Mouse (Mus musculus) right cerebral cortex, postnatal 10 days (tissue): ENCODE results near the gene Isoc2a.
"Not testable (repeated sequence)": the region's sequence is repeated elsewhere in the genome, so short reads cannot be mapped to it uniquely, and the experiment has no call there.

ENCODE experiments used
- DNase-seq, 2 experiments: peaks; one replicate each; pipeline ENCODE4 v3.0.0; 2021; ENCODE audit warnings: low spot score in 2 of 2

Gene Isoc2a

DNA sequence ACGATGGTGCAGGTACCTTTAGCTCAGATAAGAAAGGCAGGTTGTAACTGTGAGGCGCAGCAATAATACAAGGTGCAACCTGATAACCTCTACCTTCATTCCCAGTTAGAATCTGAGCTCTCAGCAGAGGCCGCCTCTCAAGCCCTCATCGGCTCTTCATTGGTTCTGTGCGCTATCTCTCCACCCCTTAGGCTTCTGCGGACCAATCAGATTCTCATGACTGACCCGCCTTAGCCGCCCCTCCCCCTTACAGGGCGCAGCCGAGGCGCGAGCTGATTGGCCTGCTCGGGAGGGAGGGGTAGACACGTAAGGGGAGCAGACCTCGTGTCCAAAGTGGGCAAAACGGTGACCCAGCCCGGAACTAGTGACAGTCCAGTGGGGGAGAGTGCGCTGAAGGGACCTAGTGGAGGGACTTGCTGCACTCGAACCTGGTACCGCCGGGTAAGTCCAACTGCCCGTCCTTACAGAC, at the start of gene Isoc2a:
Isoc2a (plus strand) TSS at position 401 of the 469 bp plus-strand sequence.
- DNase-seq = peak; percentile 93

DNA sequence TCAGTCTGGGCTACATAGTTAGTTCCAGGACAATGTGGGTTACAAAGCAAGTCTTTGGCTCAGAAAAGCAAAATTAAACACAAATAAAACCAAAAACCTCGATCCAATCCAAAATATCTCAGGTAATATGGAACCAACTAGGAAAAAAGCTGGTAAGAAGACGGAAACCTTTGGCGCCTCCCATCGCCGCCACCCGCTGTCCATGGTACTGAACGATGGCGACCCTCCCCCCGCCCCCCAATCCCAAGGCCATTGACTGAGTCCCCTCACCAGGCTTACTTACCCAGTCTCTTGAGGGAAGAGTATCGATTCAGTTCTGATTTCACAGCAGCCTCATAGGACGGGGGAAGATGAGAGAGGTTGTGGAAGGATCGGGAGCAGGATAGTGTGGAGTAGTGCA, 46.5 kb upstream of the Isoc2a start:
- no peak for DNase-seq

DNA sequence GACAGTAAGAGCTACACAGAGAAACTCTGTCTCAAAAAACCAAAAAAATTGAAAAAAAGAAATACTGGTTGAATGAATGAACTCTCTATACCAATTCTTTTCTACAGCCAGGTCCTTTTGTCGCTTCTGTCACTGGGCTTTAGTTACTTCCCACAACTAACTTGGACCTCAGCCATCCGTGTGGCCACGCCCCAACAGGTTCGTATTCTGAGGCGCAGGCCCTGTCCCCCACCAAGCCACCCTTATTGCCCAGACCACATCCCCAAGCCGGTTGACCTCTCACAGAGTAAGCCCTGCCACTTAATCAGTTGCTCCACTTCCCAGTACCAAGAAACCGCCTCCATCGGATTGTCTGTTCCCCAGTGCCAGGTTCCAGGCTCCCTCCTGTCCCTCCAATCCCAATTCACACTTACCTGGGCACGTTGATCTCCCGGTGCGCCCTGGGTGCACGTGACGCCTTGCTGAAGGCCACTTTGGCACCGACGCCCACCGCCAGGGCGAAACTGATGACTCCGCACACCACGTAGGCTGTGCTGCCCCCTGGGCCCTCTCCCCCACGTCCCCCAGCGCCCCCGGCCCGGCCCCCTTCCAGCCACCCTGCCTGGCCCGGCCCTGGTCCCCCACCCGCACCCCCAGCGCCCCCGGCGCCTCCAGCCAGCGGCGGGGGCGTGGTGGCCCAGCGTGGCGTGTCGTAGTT, 41.2 kb upstream of the Isoc2a start:
- no peak for DNase-seq

DNA sequence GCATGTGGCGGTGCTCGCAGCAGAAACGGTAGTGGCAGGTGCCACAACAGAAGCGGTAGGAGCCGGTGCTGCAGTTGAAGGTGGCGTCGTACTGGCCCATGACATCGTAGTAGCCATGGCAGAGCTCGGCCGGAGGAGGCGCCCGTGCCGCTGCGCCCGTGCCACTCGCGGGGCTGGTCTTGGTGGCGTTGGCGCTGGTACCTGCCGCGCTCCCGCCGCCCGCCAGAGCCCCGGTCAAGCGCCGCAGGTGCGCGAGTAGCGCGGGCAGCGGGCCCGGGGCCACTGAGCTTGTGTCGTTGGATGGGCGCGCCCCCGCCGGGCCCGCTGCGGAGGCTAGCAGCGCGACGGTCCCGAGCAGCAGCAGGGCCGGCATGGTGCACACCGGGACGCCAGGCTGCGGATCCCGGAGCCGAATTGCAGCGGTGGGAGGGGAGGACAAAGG, 40.6 kb upstream of the Isoc2a start:
- peak; percentile 63 to 67 for DNase-seq

DNA sequence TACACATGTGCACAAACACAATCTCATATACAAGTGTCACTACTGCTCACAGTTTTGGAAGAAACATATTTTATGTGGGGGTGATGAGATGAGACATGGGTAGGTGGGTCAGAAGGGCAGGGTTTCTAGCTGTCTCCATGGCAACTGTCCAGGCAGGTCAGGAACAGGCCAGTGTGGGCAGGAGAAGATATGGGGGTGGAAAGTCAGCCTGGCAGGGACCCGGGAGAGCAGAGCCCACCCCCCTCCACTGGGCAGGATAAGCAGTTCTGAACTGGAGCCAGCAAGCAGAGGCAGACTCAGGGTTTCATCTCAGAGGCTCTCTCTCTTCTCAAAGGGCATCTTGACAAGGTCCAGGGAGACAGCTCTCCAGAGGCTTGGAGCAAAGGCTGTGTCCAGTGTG, 39.3 kb upstream of the Isoc2a start:
- no peak for DNase-seq

DNA sequence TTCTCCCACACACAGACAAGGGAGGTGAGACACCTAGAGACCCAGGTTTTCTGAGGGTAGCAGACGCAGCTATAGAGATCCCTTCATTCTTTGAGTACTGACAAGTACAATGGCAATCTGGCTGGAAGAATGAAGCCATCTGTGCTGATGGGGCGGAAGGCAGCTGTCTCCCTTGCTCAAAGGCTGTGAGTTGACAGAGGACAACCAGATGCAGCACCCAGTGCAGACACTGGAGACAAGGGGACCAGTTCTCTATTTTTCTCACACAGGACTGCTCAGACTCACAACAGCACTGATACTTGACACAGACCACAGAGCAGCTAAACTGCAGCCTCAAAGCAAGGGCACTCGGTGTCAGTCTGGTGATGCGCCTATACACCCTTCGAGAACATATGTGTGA, 34.9 kb upstream of the Isoc2a start:
- DNase-seq = peak in 1 of 2 experiments; percentile 74

DNA sequence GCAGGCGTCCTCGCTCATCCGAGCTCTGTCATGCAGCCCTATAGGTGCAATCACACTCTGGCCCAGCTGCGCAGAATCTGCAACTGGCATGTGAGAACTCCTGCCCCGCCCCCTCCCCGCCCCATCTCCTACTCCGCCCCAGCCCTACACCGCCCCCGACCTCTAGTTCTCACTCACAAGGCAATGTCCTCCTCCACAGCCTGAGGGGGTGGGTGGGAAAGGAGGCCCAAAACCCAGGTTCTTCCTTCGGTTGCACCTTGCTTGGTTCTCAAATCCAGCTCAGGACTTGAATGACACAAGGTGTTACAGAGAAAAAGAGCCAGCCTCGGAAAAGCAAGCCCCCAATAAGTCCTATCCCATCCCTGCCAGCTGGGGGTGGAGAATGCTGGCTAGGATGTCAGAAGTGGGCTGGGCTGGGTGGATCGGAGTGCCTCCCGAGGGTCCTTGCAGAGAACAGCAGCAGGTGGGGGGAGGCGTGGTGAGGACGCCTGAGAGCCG, 34.3 kb upstream of the Isoc2a start:
- peak; percentile 77 to 82 for DNase-seq

DNA sequence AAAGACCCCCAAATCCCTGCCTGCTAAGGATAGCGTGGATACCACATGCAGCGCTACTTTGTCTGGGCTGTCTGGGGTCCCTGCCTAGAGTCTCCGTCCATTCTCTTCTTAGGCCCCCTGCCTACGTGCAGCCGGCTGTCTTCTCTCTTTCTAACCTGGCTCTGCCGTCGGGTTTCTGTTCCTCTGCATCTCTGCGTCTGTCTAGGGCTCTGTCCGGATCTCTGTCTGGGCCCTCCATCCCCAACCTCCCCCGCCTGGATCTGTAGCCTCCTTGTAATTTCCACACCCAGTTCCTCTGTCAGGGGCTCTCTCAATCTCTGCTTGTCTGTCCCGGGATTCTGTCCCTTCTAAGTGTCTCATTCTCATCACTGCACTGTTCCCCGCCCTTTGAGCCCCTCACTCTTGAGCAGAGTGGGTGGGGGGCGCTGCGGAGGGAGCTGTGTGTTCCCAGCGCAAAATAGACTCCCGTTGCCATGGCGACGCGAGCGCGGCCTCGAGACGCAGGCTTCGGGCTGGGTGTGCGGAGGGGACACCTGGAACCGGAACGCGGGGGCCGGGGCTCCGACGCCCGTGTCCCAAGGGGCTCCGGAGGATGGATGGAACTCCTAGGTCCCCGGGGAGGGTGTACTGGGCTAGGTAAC, 33.2 kb upstream of the Isoc2a start:
- peak; percentile 92 to 94 for DNase-seq

DNA sequence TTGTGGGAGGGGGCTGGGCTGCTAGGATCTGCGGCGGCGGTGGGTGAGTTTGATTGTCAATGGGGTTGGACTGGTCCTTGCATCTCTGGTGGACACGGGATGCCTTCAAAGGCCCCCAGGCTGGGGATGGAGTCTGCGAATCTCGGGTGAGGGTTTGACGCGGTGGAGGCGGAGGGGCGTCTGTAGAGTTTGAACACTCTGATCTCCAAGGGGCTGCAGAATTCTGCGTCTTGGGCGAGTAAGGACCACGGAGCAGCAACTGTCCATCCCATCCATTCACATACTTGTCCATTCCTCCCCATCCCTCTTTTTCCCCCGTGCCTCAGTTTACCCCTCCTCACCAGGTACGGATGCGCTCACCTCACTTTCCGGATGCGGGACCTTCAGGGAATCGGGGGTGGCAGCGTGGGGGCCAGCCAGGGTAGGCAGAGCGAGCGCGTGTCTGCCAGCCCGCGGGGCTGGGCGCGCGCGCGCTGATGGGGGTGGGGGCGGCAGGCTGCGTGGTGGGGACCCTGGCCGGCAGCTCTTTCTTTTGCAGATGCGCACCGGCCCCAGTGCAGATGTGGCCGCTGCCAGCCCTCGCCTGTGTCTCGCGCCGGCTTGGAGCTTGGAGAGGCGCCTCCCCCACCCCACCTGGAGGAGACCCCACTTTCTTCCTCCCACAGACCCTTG, 32.6 kb upstream of the Isoc2a start, which contains the start of gene Shisa7:
Shisa7 (minus strand) TSS at position 452 of the 672 bp plus-strand sequence.
- DNase-seq = peak in 1 of 2 experiments; percentile 53

DNA sequence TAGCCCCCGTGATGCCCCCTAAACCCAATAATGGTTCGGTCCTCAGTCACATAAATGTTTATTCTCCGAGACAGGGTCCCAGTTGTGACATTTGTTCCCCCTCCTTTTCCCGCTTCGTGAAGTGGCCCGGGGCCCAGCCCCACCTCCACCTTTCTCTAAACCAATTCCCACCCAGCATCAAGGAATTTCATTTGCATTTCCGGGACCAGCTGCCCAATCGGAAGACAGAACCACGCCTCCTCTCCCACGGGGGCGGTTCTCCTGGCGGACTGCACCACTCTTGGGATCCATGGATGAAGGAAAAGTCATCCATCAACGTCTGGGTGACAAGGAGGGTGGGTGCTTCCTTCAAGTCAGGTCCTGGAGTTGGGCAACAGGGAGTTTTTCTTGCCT, 32.0 kb upstream of the Isoc2a start:
- DNase-seq = peak; percentile 94 to 97

DNA sequence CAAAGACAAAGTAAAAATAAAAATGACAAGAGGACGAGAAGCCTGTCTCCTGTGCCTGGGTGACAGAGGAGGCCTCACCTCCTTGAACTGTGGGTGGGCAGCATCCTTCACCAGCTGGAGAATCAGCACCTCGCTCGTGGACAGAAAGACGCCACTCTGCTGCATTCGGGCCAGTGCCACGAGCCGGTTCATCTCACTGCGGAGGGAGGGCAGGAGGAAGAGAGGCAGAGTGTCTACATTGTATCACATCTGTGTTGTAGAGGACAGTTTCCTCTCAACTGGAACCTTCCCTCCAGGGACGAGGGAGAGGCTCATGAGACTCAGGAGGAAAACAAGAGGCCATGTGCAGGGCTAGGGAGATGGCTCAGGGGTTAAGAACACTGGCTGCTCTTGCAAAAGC, 27.6 kb upstream of the Isoc2a start:
- no peak for DNase-seq

DNA sequence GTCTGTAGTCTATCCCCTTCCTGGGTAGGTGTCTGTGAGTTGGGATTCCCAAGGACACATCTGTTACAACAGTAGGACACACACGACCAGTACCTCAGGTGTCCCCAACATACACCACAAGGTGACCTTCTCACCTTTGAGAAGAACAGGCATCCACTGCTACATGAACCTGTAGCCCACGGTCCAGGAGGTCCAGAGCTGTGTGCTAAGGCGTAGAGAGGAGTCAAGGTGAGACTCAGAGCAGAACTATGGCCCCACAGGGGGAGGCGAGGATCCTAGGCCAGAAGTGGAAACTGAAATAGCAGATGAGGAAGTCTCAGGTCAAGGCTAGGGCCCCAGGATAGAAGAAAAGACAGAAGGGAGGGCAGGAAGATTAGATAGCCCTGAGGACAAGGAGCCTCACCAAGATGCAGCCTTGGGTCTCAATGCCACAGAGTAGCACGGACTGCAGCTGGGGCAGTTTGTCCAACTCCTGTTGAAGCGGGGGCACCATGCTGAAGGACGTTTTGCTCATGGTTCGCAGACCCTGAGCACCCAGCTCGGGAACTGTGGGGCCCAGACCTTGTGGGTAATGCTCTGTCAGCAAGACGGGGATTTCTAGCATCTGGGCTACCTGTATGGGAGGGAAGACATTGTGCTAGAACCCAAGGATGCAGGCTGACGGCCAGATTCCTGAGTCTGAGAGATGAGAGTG, 26.2 kb upstream of the Isoc2a start:
- no peak for DNase-seq

DNA sequence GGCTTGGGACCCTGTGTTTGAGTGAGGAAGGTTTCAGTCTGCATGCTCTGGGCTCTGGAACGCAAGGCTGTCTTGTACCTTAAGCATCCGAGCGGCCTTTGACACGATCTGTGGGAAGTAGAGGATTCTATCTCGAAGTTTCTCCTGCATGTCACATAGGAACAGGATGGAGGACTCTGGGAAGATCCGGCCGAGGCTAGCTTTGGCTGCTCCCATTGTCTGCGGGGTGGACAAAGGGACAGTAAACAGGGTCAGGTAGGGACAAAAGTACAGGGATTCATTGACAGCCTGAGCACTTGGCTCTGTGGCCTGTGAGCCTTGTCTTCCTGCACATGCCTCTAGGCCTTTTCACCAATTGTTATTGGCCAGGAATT, 25.7 kb upstream of the Isoc2a start:
- DNase-seq = no peak

DNA sequence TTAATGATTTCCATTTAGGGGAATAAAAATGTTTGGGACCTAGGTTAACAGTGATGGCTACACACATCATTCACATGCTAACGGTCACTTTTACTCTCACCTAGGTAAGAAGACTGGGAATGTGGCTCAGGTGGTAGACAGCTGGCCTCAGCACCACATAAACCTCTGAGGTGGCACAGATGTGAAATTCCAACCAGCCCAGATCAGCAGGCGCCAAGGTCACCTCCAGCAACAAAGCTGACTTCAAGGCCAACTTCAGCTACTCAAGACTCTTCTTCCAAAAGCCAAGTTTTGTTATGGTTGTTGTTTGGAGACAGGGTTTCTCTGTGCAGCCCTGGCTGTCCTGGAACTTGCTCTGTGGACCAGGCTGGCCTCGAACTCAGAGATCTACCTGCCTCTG, 23.3 kb upstream of the Isoc2a start:
- DNase-seq = no peak

DNA sequence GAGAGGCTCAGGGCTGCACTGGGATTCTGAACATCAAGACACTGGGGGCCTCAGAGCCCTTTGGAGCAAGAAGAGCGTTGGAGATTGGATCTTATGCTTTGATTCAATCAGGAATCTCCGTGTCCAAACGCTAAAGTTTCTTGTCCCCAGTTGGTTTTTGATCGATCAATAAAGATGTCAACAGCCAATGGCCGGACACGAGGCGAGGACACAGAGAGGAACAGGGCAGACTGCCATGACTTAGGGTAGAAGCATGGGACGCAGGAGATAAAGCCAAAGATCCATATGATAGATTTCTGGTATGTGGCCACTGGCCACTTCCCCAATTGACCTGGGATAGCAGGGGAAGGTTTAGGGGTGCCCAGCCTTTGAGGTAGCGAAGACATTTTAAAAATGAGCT, 20.4 kb upstream of the Isoc2a start:
- no peak for DNase-seq

DNA sequence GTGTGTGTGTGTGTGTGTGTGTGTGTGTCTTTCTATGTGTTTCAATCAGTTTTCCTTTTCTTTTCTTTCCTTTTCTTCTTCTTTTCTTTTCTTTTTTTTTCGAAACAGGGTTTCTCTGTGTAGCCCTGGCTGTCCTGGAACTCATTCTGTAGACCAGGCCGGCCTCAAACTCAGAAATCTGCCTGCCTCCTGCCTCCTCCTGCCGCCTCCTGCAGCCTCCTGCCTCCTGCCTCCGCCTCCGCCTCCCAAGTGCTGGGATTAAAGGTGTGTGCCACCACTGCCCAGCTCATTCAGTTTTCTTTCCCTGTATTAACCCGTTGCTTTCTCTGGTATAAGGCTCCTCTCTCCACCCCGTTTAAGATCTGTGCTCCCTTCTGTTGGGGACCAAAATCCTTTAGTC, 19.6 kb upstream of the Isoc2a start:
- DNase-seq = peak in 1 of 2 experiments; percentile 59

DNA sequence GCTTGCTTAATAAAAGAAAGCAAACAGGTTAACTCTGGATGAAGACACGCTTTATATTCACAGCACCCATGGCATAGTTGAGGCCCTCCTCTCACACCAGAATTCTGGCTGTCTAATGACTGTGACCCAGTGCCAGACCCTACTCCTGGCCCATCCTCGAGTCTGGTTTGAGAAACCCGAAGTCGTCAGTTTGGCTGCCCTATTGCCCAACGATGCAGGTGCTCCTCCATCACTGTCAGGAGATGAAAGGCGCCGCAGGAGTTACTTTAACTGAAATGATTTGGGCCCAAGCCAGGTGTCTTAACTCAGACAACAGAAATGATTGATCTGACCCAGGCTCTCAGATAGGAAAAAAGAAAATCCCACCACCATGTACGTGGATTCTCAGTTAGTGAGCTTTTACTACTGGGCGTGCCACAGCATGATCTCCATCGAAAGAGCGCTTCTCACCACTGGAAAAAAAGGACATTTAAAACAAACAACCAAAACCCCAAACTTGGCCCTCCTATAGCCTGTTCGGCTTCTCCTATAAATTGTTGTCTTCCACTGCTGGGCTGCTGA, 17.5 kb upstream of the Isoc2a start:
- DNase-seq = no peak

DNA sequence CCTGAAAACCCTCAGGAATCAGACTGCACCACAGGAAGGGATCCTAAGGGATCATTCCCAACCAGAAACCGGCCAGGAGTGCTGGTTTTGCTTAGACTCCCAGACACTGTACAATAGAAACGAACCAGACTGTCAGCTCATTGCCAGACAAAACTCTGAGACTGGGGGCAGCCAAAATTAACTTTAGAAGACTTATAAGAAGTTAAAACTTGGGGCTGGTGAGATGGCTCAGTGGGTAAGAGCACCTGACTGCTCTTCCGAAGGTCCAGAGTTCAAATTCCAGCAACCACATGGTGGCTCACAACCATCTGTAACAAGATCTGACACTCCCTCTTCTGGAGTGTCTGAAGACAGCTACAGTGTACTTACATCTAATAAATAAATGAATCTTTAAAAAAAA, 16.0 kb upstream of the Isoc2a start:
- DNase-seq = not testable (repeated sequence)

DNA sequence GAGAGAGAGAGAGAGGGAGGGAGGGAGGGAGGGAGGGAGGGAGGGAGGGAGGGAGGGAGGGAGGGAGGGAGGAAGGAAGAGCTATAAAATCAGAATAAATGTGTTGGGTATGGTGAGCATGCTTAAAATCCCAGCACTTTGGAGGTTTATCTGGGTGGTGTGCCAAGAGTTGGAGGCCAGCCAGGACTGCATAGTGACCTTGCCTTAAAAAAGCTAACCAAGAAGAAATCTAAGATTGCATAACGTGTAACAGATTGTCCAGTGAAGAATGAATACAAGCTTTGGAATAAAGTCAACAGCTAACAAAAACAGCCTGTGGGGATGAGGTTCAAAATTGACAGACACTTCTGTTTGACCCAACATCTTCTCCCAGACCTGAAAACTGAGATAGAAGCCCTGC, 13.9 kb upstream of the Isoc2a start:
- DNase-seq = no peak

DNA sequence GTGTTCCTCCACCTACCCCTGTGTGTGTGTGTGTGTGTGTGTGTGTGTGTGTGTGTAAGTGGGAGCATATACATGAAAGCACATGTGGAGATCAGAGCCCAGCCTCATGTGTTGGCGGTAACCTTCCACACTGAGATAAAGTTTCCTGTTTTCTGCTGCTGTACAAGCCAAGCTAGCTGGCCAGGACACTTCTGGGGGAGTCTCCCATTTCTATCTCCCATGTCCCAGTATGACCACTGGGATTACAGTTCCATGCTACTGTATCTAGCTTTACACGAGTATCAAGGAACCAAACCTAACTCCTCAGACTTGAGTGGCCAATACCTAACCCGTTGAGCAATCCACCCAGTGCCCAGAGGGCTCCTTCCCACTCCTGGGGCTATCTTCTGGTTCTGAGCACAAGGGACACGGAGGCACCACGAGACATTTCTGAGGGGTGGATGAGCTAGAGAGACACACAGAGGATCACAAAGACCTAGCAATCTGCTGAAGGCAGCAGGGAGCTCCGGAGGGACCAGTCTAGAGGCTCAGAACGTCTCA, 13.3 kb upstream of the Isoc2a start:
- DNase-seq = no peak

DNA sequence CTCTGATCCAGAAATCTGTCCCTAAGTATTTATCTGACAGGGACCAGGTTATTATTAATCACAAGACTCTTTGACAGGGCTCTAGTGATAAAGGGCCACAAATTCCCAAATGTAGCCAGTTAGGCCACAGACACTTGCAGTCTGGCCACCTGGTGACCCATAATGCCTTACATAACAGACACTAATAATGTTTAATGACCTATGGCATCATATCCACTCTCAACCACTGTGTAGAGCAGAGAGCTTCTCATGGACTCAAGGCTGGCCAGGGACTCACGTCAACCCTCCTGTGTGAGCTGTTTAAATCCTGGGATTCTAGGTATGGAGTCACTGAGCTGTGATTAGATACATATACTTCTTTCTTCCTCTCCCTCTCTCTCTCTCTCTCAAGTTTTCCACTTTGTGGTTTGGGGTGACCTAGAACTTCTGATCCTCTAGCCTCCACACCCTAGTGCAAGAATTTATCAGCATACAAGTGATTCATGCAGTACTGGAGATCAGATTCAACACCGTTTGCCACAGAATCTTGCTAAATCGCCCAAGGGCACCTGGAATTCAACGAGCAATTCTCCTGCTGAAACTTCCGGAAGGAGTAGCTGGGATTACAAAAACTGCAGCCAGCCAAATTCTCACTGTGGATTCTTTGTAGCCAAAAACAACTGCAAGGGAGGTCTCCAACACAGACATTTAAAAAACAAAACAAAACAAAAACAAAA, 12.7 kb upstream of the Isoc2a start:
- DNase-seq = no peak
